Mouse (Mus musculus): Measurements from ENCODE around the gene Flrt1. TPM values are rescaled to one million over a fixed set of nuclear protein-coding genes. Genes with fewer than 3 reads are reported as not detected.

Flrt1 gene
- polyA plus RNA-seq, 1 experiment from 2014 or later: 5.0 TPM

DNA sequence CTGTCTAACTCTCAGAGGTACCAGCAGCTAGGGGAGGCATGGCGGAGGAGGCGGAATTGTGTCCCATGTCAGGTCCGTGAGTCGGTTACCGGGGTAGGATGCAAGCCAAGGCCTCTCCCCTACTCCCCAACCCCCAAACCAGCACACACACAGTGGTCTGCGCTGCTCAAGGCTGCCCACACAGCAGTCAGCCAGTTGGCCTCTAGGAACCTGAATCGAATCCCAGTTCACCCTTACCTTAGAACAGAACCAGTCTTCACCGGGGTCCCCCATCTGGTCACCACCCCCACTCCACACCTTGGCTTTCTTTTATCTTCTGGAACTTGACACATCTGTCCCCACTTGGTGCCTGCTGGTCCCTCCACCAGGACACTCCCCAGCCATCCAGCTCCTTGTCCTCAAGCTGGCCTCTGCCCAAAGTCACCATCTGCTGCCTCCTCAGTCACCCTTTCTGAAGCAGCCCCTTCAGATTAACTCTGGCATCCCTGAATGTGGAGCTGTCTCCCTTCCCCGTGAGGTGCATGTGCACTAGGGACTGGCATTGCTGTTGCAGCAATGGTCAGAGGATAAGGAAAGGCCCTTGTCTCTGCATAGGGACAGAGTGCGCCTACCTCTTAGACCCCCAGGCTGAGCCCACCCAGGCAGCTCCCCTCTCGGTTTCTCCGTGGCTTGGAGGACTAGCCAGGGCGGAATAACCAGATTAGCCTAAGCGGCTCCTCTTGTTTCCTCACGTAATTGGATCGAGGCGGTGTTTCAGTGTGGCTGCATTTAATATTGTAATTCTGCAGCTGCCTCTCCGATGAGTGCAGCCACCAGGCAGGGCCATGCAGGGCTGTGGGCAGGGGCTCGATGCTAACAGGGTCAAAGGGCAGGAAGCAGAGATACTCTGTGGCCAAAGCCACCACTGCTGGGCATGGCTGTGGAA lies 23.3 kb upstream of the Flrt1 start:
- Histone ChIP-seq H3K36me3 (no peaks in the 10 kb centered on the region), H3K4me1 (peaks cover 51% of the 10 kb centered on the region), H3K27me3 (peaks cover 66% of the 10 kb centered on the region), H3K4me3 (replicated peaks) (no peak overlapping the region), H3K9me3 (replicated peaks) (no peaks in the 10 kb centered on the region), H3K27ac (no peak overlapping the region), H3K9ac (no peak overlapping the region), H3K4me2 (no peak overlapping the region)
- no peak for ATAC-seq (replicated peaks; ENCODE audit: low FRiP score)
- WGBS: 60% methylated on average over 19 of the region's 19 CpGs

DNA sequence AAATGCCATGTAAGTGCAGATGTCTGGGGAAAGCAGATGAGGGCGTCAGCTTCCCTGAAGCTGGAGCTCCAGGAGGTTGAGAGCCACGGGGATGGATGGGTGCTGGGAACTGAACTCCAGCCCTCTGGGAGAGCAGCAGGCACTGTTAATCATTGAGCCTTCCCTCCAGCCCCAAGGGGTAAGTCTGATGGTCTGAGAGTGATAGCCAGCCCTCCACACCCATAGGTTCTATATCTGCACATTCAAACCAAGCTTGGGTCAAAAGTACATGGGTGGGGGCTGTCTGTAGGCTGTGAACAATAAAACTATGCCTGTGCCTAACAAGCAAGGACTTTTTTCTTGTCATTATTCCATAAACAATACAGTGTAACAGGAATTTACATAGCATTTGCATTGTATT lies 21.4 kb upstream of the Flrt1 start:
- Histone ChIP-seq H3K9me3 (replicated peaks) (no peaks in the 10 kb centered on the region), H3K27ac (no peak overlapping the region), H3K9ac (no peak overlapping the region), H3K4me2 (no peak overlapping the region), H3K27me3 (peaks cover 68% of the 10 kb centered on the region), H3K4me3 (replicated peaks) (no peak overlapping the region), H3K36me3 (no peaks in the 10 kb centered on the region), H3K4me1 (peaks cover 48% of the 10 kb centered on the region)
- WGBS: 73% methylated on average over 2 of the region's 2 CpGs
- ATAC-seq (replicated peaks; ENCODE audit: low FRiP score): no peak

DNA sequence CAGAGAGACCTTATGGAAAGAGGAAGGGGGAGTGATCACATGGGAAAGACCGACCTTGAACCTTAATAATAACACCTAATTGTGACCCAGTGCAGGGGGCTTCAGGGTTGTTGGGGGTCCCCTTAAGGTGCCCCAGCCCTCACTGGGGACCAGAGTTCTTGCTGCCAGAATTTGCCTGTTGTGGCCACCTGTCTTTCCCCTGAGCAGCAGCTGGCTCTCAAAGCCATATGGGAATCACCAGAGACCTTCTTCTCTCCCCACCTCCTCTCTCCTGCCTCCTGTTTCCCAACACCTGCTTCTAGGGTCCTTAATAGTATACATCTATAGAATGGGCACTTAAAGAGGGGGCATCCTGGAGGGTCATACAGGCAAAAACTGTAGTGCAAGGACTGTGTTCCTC lies 20.7 kb upstream of the Flrt1 start:
- H3K36me3 ChIP-seq: no peaks in the 10 kb centered on the region
- H3K27ac ChIP-seq: no peak overlapping the region
- H3K4me1 ChIP-seq: peaks cover 48% of the 10 kb centered on the region
- H3K4me2 ChIP-seq: no peak overlapping the region
- H3K9ac ChIP-seq: no peak overlapping the region
- H3K27me3 ChIP-seq: peaks cover 64% of the 10 kb centered on the region
- ATAC-seq (replicated peaks; ENCODE audit: low FRiP score): no peak
- WGBS: 88% methylated on average over 1 of the region's 1 CpGs
- H3K4me3 ChIP-seq (replicated peaks): no peak overlapping the region
- no peaks in the 10 kb centered on the region for H3K9me3 ChIP-seq (replicated peaks)

DNA sequence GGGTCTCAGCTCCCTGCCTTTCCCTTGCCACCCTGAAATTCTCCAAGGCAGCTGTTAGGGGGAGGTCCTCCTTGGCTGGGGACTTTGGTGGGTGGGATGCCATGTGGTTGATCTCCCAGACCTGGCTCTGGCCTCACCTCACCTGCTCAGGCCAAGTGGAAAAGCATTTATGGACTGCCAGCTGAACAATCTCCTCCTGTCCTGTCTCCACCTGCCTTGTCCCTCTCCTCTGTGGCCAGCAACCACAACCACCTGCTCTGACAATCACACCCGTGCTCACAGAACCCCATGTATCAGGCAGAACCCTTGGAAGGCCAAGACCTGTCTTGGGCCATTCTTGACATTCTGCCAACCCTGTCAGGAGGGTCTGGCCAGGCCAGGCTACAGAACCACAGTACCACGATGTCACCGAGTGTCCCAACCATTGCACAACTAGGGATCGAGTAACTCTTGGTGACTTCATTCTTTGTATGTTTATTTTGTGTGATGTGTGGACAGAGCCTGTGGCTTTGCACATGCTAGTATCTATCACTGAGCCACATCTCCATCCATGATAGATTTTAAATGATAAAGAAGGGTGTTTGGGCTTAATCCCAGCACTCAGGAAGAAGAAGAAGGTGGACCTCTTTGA lies 20.1 kb upstream of the Flrt1 start:
- Histone ChIP-seq H3K4me3 (replicated peaks) (no peak overlapping the region), H3K9ac (no peak overlapping the region), H3K4me1 (peaks cover 48% of the 10 kb centered on the region), H3K4me2 (no peak overlapping the region), H3K27ac (no peak overlapping the region), H3K36me3 (no peaks in the 10 kb centered on the region), H3K27me3 (peaks cover 65% of the 10 kb centered on the region), H3K9me3 (replicated peaks) (no peaks in the 10 kb centered on the region)
- 83% methylated on average over 4 of the region's 4 CpGs for WGBS
- no peak for ATAC-seq (replicated peaks; ENCODE audit: low FRiP score)

DNA sequence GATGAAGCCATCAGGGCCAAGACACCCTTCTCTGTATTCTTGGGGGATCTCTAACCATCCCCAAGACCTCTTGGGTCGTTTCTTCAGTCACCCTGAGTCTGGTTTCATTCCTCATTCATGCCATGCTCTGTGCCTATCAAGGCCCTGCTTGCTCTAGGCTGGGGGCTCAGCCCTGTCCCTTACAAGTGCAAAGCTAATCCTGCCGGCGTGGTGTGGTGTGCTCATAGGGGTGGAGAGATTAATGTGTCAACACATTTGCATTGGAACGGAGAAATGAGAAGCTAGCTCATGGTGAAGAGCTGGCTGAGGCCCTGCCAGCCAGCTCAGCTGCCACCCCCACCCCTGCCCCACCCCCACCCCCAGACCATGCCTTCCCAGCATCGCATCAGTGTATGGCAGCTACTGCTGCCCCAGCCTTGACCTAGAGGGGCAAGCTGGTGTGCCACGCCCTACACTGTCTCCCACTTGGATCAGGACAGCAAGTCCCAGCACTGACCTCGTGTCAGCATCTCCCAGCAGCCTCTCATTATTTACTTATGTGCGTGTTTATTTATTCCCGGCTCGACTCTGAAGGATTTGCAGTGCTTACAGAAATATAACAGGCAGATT lies 17.3 kb upstream of the Flrt1 start:
- no peak overlapping the region for H3K4me3 ChIP-seq (replicated peaks)
- no peaks in the 10 kb centered on the region for H3K36me3 ChIP-seq
- H3K9ac ChIP-seq: no peak overlapping the region
- no peak overlapping the region for H3K4me2 ChIP-seq
- no peak for ATAC-seq (replicated peaks; ENCODE audit: low FRiP score)
- H3K4me1 ChIP-seq: peaks cover 47% of the 10 kb centered on the region
- peak overlapping the region; percentile 45; the same call in 1 of the 2 replicates for H3K27ac ChIP-seq
- peaks cover 65% of the 10 kb centered on the region for H3K27me3 ChIP-seq
- WGBS: 37% methylated on average over 10 of the region's 10 CpGs
- no peaks in the 10 kb centered on the region for H3K9me3 ChIP-seq (replicated peaks)

DNA sequence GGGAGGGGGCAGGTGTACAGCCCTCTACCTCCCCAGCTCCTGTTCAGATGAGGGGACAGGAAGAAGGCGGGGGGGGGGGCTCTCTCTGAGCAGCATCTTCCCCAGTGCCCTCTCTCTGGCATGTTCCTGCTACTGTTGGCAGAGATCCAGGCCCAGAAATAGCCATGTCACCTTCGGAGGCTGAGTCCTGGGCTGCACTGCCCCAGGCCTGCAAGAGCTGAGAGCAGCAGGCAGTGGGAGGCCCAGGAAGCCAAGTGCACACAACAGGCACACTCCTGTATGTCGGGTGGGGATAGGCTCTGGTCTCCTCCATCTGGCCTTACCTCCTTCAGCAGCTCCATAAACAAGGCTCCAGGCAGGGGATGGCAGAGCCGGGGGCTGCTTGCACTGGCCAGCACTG lies 16.7 kb upstream of the Flrt1 start:
- Histone ChIP-seq H3K4me1 (peaks cover 50% of the 10 kb centered on the region), H3K9me3 (replicated peaks) (no peaks in the 10 kb centered on the region), H3K9ac (no peak overlapping the region), H3K27me3 (peaks cover 70% of the 10 kb centered on the region), H3K4me3 (replicated peaks) (no peak overlapping the region), H3K27ac (peak overlapping the region; percentile 45; the same call in 1 of the 2 replicates), H3K36me3 (no peaks in the 10 kb centered on the region), H3K4me2 (no peak overlapping the region)
- ATAC-seq (replicated peaks; ENCODE audit: low FRiP score): no peak
- WGBS: 53% methylated on average over 4 of the region's 4 CpGs

DNA sequence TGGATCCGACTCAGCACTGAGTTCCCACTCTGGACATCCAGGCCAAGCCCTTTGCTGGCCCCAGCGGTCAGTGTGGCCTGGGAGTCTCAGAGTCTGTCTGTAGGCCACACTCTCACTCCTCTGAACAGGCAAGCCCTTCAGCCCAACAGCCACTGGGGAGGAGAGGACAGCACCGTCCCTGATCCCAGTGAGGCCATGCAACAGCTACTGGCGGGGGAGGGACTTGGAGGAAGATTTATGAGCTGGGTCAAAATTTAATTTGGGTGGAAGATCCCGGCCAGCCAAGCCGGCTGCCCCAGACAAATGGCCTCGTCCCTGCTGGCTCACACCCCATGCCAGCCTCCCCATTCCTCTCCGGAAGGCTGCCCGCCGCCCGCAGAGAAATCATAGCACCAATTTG lies 15.7 kb upstream of the Flrt1 start:
- H3K4me1 ChIP-seq: peaks cover 60% of the 10 kb centered on the region
- peaks cover 78% of the 10 kb centered on the region for H3K27me3 ChIP-seq
- no peak overlapping the region for H3K4me3 ChIP-seq (replicated peaks)
- H3K4me2 ChIP-seq: peak overlapping the region; percentile 17; the same call in 1 of the 2 replicates
- H3K27ac ChIP-seq: peak overlapping the region; percentile 15
- H3K36me3 ChIP-seq: no peaks in the 10 kb centered on the region
- H3K9me3 ChIP-seq (replicated peaks): no peaks in the 10 kb centered on the region
- peak; percentile 74 for ATAC-seq (replicated peaks; ENCODE audit: low FRiP score)
- no peak overlapping the region for H3K9ac ChIP-seq
- 14% methylated on average over 11 of the region's 11 CpGs for WGBS

DNA sequence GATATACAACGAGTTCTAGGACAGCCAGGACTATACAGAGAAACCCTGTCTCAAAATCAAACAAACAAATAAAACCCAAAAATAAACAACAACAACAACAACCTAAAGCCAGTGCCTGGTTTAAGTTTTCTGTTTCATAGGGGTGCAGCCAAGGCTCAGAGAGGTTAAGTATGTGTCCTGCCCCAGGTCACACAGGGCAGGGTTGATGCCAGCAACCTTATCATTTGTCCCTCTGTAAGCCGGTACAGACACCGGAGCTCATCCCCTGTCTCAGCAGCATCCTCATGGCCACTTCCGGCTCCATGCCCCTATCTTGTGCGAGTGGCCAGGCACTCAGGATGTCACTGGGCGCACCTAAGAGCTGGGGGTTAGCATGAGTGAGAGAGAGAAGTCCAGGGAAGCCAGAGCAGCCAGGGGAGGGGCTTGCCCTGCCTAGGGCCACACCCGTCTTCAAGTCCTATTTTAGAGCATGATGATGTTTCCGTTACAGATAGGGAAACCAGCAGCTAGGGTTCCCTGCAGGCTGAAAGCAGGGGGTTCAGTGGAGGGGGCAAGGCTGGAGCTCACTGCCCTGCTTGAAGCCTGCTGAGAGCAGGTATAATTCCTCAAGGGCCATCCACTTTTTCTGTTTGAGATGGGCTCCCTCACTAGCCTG lies 12.3 kb upstream of the Flrt1 start:
- Histone ChIP-seq H3K36me3 (no peaks in the 10 kb centered on the region), H3K9ac (no peak overlapping the region), H3K4me2 (no peak overlapping the region), H3K27me3 (peaks cover 80% of the 10 kb centered on the region), H3K27ac (0 out of 2 replicates have a peak overlapping the region, but pooled peaks have one; percentile 22), H3K4me1 (peaks cover 82% of the 10 kb centered on the region), H3K4me3 (replicated peaks) (no peak overlapping the region), H3K9me3 (replicated peaks) (no peaks in the 10 kb centered on the region)
- no peak for ATAC-seq (replicated peaks; ENCODE audit: low FRiP score)
- 78% methylated on average over 8 of the region's 8 CpGs for WGBS

DNA sequence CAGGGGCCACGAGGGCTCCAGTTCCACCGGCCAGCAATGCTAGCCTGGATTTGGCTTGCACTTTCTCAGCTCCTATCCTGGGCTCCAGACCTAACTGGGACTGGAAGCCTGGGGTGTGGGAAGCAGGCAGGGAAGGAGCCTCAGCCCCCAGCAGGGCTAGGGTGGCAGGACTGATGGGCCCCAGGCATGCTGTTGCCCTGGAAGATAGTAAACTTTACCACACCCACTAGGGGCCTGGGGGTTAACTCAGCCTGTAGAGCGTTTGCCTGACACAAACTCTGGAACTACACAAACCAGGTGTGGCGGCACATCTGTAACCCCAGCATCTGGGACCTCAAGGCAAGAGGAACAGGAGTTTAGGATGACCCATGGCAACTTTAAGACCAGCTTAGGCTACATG lies 11.6 kb upstream of the Flrt1 start:
- no peak overlapping the region for H3K4me3 ChIP-seq (replicated peaks)
- H3K4me2 ChIP-seq: no peak overlapping the region
- ATAC-seq (replicated peaks; ENCODE audit: low FRiP score): no peak
- no peak overlapping the region for H3K27ac ChIP-seq
- no peak overlapping the region for H3K9ac ChIP-seq
- no peaks in the 10 kb centered on the region for H3K9me3 ChIP-seq (replicated peaks)
- H3K27me3 ChIP-seq: peaks cover 76% of the 10 kb centered on the region
- peaks cover 82% of the 10 kb centered on the region for H3K4me1 ChIP-seq
- no peaks in the 10 kb centered on the region for H3K36me3 ChIP-seq
- WGBS: 37% methylated on average over 4 of the region's 4 CpGs

DNA sequence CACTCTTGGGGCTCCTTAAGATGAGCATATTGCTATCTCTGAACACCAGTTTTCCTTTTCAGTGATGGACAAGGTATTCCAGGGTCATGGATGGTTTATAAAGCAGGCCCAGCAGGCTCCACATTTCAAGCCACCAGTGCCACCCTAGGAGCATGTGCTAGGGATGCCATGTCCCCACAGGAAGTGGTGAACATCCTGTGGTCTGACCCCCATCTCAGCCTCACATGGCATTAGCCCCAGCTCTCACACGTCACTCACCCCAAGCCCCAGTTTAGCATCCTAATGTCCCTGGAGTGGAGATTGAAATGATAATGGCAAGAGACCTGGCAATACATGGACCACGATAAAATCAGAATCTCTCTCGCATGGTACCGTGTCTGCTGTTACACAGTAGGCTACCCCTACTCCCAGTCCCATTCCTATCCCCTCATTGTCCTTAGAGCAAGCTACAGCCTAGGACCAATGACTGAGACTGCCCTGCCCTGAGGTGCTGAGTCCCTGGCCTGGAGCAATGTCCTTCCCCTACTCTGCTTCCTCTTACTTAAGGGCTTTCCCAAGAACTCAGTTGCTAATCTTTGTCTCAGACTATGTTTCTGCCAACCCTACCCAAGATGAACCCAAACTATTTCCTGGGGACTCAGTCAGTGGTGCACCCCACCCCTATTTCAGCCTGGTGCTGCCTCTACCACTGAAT lies 10.7 kb upstream of the Flrt1 start:
- WGBS: 71% methylated on average over 4 of the region's 4 CpGs
- H3K9me3 ChIP-seq (replicated peaks): no peaks in the 10 kb centered on the region
- H3K4me3 ChIP-seq (replicated peaks): no peak overlapping the region
- H3K36me3 ChIP-seq: no peaks in the 10 kb centered on the region
- H3K4me1 ChIP-seq: peaks cover 82% of the 10 kb centered on the region
- H3K4me2 ChIP-seq: no peak overlapping the region
- H3K27me3 ChIP-seq: peaks cover 74% of the 10 kb centered on the region
- no peak for ATAC-seq (replicated peaks; ENCODE audit: low FRiP score)
- no peak overlapping the region for H3K9ac ChIP-seq
- no peak overlapping the region for H3K27ac ChIP-seq

DNA sequence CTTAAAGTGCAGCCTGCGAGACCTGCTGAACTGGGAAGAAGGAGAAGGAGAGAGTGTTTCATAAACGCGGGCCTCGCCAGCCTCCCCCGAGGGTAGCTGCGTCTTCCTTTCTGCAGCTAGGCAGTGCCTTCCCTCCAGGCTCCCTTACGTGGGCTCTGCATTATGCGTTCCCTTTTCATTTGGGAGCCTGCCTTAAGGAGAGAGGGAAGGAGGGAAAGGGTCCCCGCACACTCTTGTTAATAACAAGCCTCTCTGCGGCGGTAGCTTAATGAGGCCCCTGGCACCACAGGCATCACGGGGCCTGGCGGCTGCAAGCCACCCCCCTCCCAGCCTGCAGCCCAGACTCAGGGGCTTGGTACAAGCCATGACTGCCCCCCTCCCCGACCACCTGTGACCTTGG lies 8.0 kb upstream of the Flrt1 start:
- Histone ChIP-seq H3K27ac (peak overlapping the region; percentile 76), H3K4me1 (peaks cover 84% of the 10 kb centered on the region)

More for the DNA sequence above, 8.0 kb upstream of the Flrt1 start:
- Histone ChIP-seq H3K4me2 (0 out of 2 replicates have a peak overlapping the region, but pooled peaks have one; percentile 14), H3K27me3 (peaks cover 66% of the 10 kb centered on the region), H3K36me3 (no peaks in the 10 kb centered on the region), H3K4me3 (replicated peaks) (no peak overlapping the region), H3K9me3 (replicated peaks) (no peaks in the 10 kb centered on the region), H3K9ac (no peak overlapping the region)
- ATAC-seq (replicated peaks; ENCODE audit: low FRiP score): no peak
- WGBS: 20% methylated on average over 14 of the region's 14 CpGs
